14 mouse cellular contexts compared by ENCODE assay signal in the genomic region with DNA sequence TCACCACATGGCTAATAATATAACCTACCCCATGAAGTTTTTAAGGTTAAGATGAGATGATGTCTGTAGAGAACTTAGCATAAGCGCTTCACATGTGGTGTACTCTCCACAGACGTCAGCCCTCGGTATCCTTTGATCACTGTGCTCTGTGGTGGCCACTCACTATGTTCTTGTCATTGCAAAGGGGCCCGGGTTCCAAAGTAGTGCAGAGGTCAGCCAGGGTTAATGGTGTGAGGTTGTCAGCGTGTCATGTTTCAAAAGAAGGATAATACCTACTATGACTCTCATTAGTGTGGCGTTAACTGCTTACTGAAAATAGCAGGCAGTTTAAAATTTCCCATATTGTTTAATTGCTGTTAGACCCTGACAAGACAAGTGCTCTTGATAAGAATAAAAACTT.
"Had no signal": no experiment of that assay in that cellular context is flagged by ENCODE, and none has a peak within 500 bp of the region (broad histone marks: within the 10 kb centered on the region; RNA-seq: fewer than 3 reads in every experiment).

No protein-coding gene starts in this region.

- H3K9ac ChIP-seq: kidney, embryonic 15.5 days; limb, embryonic 12.5 days; liver, embryonic 13.5 days; liver, postnatal 0 days; lung, embryonic 15.5 days; midbrain, embryonic 13.5 days had no signal

- ATAC-seq: liver, postnatal 0 days; midbrain, embryonic 13.5 days had no signal

- H3K27me3 ChIP-seq: kidney, embryonic 15.5 days; limb, embryonic 12.5 days; liver, embryonic 13.5 days; lung, embryonic 15.5 days; midbrain, embryonic 13.5 days had no signal

- H3K9me3 ChIP-seq: kidney, embryonic 15.5 days; limb, embryonic 12.5 days; liver, embryonic 13.5 days; lung, embryonic 15.5 days; megakaryocyte, embryonic 14.5 days; midbrain, embryonic 13.5 days had no signal

- H3K4me1 ChIP-seq: liver, embryonic 13.5 days; lung, embryonic 15.5 days had no signal

- DNase-seq: kidney, adult 2 months; kidney, postnatal 14 days; liver; liver, embryonic 13.5 days; liver, postnatal 0 days; lung, postnatal 14 days; thymus, adult 18-20 months; thymus, postnatal 14 days had no signal

- H3K4me3 ChIP-seq: kidney, embryonic 15.5 days; limb, embryonic 12.5 days; liver, embryonic 13.5 days; lung, embryonic 15.5 days; megakaryocyte, embryonic 14.5 days; midbrain, embryonic 13.5 days had no signal

- H3K27ac ChIP-seq: kidney, embryonic 15.5 days; limb, embryonic 12.5 days; liver, embryonic 13.5 days; lung, embryonic 15.5 days; macrophage; midbrain, embryonic 13.5 days had no signal

- H3K4me2 ChIP-seq: kidney, embryonic 15.5 days; limb, embryonic 12.5 days; liver, embryonic 13.5 days; lung, embryonic 15.5 days; midbrain, embryonic 13.5 days had no signal
